Mouse (Mus musculus) erythroblast, embryonic 14.5 days (primary cell): ENCODE results near the gene Gpd2.

Experiments
- GATA1 ChIP-seq: IDR thresholded peaks from 2 replicates; pipeline ENCODE4 v1.6.1; 2012; ENCODE audit warnings: low read length, inconsistent platforms, mixed read lengths
- TAL1 ChIP-seq: IDR thresholded peaks from 3 replicates; pipeline ENCODE4 v1.6.1; 2012; ENCODE audit warnings: low read length, inconsistent platforms, mixed read lengths

- TF ChIP-seq GATA1 (no peak), TAL1 (no peak)
Observed at GRCm38 (mm10) chr2:57296069-57296468, 58.6 kb downstream of the Gpd2 start.
